Mouse (Mus musculus) spleen, postnatal 36 days (tissue): Measurements from ENCODE around the gene Aff4.
"Not testable (repeated sequence)": the region's sequence is repeated elsewhere in the genome, so short reads cannot be mapped to it uniquely, and the experiment has no call there.

Source experiments
- DNase-seq, 2 experiments: peaks; one replicate each; pipeline ENCODE4 v3.0.0; 2022; ENCODE audit warnings: low spot score in 2 of 2, mixed read lengths in 1 of 2

Aff4 gene

GRCm38 (mm10) chr11:53337684-53338083 lies 12.9 kb upstream of the Aff4 start:
- no peak for DNase-seq

GRCm38 (mm10) chr11:53341019-53341418 lies 9.6 kb upstream of the Aff4 start:
- DNase-seq = not testable (repeated sequence)

GRCm38 (mm10) chr11:53342711-53343110 lies 7.9 kb upstream of the Aff4 start:
- peak; percentile 68 to 77 for DNase-seq

GRCm38 (mm10) chr11:53345328-53345727 lies 5.3 kb upstream of the Aff4 start:
- DNase-seq = no peak

GRCm38 (mm10) chr11:53345738-53346137 lies 4.9 kb upstream of the Aff4 start:
- no peak for DNase-seq

GRCm38 (mm10) chr11:53351224-53351942 lies 750 bp downstream of the Aff4 start:
- DNase-seq = peak; percentile 38 to 41

- no peak for DNase-seq
Observed at GRCm38 (mm10) chr11:53351943-53352590, 1.4 kb downstream of the Aff4 start.

GRCm38 (mm10) chr11:53358504-53359155 lies 8.0 kb downstream of the Aff4 start:
- no peak for DNase-seq

GRCm38 (mm10) chr11:53367032-53367431 lies 16.4 kb downstream of the Aff4 start:
- no peak for DNase-seq

GRCm38 (mm10) chr11:53378918-53379317 lies 28.3 kb downstream of the Aff4 start:
- DNase-seq = no peak

- no peak for DNase-seq
Observed at GRCm38 (mm10) chr11:53383758-53384428, 33.3 kb downstream of the Aff4 start.

GRCm38 (mm10) chr11:53393856-53394255 lies 43.2 kb downstream of the Aff4 start:
- no peak for DNase-seq

- no peak for DNase-seq
Observed at GRCm38 (mm10) chr11:53403638-53404037, 53.0 kb downstream of the Aff4 start.

GRCm38 (mm10) chr11:53411738-53412137 lies 61.1 kb downstream of the Aff4 start:
- DNase-seq = no peak

GRCm38 (mm10) chr11:53413871-53414270 lies 63.2 kb downstream of the Aff4 start:
- DNase-seq = no peak

GRCm38 (mm10) chr11:53418048-53418447 lies 67.4 kb downstream of the Aff4 start:
- no peak for DNase-seq

GRCm38 (mm10) chr11:53423036-53423435 lies 72.4 kb downstream of the Aff4 start, which contains the start of gene Leap2:
Gene Leap2, minus strand, starts transcription at chr11:53423170.
- DNase-seq = no peak

- no peak for DNase-seq
Observed at GRCm38 (mm10) chr11:53424826-53425225, 74.2 kb downstream of the Aff4 start.

GRCm38 (mm10) chr11:53425251-53425650 lies 74.6 kb downstream of the Aff4 start:
- DNase-seq = no peak

- no peak for DNase-seq
Observed at GRCm38 (mm10) chr11:53425711-53426255, 75.2 kb downstream of the Aff4 start.

GRCm38 (mm10) chr11:53426914-53427313 lies 76.3 kb downstream of the Aff4 start:
- DNase-seq = not testable (repeated sequence)
